Mouse (Mus musculus) T-helper 1 cell (primary cell): ENCODE data around the gene Qdpr.

ENCODE experiments used
- in situ Hi-C: fragments of 300-600 bp; cut with MboI, MseI; formaldehyde crosslinking; loops from one replicate; pipeline ENCODE4 v1.15.1; 2025; ENCODE audit warnings: high pct_unique_total_duplicates

Qdpr gene

DNA sequence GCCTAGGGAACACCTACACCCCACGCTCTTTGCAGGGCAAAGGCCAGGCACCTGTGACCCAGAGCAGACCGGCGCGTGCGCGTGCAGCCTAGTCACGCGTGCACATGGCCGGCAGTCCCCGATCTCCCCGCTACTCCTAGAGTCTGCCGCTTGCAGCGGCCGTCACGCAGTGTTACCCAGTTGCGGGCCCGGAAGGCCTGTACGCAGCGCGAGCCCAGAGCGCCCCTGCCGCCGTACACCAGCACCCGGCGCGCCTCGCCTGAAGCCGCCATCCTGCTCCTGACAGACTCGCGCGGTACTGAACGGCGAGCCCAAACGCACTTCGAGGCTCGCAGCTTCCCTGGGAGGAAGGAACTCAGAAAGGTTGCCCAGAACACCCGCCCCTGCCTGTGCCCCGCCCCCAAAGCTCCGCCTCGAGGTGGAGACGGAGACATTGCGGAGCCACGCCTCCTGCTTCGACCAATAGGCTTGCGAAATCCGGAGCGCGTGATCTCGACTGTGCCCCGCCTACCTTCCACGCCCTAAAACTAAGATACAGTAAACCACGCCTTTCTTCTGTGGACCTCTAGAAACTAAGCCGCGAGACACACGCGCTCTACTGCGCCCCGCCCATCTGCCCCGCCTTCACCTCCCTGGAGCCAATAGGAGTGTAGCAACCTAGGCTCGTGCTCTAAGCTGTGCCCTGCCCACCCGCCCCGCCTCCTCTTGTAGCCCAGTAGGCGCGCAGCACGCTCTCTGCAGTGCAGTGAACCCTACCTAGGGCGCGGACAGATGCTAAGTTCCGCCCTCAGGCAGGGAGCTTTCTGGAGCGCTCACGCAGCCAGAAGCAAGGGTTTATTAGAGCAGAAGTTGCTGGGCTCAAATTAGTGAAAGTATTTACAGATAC lies at the start of gene Qdpr:
Gene Qdpr (minus strand): TSS at position 406 of the 886 bp plus-strand sequence.
- in situ Hi-C loops, result loop anchor here (5.0 to 25.0 kb wide), 3 partner anchors 42 to 887 kb away; partner anchors contain the start of genes Lap3 and Med28

DNA sequence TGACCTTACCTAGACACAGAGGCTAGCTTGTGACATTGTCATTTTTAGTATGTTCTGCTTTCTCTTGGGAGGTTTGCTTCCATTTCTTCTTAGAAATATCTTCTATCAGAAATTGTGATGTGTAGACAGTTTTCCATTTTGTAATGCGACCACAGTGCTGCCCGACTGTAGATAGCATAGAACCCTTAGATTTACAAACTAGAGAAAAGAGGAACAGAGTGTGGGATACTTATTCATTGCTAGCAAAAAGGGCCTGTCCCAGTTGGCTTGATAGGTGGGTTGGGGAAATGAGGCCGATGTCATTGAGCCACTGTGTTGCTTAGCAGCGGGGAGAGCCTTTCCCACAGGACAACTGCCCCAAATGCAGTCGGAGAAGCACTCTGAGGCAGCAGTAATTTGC lies 47.5 kb upstream of the Qdpr start:
- in situ Hi-C loops, result loop anchor here (10.0 kb wide), 1 partner anchor 367 kb away; no protein-coding TSS in a partner anchor

DNA sequence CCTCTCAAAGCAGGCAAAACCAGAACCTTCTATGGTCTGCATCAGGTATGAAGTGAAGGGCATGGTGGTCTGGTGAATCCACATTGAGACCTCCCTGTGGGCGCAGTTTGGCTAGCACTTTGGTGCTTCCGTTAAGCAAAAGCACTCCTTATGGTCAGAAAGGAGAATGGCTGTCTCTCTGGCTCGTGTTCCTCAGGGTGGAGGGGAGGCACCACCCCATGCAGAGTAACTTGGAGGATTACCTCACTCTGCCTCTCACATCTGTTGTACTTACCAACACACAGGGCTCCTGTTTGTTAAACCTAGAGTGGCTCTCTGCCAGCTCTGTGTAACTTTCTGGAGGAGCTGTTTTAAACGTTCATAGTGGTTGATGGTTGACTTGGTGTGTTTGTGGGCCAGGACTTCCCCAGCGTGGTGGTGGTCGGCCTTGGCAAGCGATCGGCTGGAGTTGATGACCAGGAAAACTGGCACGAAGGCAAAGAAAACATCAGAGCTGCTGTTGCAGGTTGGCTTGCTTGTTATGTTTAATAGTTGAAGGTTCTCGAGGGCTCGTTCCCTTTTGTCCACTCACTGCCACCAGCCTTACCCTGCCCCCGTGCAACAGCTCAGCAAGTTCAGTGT lies 47.0 kb upstream of the Qdpr start:
- in situ Hi-C loops, result loop anchor here (10.0 kb wide), 1 partner anchor 368 kb away; no protein-coding TSS in a partner anchor

DNA sequence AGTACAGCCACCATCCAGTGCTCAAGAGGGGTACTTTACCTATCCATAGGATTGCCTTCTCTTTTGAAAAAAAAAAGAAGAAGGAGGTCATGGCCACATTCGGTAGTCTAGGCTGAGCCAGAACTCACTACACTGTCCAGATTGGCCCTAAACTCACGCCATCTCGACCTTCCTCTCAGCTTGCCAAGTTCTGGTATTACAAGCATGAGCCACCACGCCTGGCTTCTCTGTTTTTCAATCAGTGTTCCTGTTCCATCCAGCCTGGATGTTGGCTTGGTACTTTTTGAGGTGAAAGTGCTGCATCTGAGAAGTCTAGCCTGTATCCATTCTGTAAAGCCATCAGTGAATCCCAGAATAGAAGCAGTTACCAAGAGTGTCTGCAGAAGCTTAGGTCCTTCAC lies 46.4 kb upstream of the Qdpr start:
- in situ Hi-C loops, result loop anchor here (10.0 kb wide), 1 partner anchor 368 kb away; no protein-coding TSS in a partner anchor

DNA sequence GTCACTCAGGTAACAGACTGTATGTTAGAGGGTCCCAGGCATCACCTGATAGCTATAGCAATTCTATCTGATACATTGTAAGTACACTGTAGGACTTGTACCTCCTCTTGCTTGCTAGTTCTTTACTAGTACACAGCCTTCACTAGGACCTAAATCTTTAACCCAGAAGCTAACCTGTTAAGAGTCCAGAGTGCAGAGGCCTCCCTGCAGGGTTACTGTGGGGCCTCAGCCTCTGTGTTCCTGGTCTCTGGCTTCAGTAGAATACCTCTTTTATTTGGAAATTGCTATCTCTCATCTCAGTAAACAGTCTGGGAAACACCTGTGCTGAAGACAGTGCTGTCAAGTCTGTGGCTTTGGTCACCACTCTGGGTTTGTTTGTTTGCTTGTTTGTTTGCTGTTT lies 46.0 kb upstream of the Qdpr start:
- in situ Hi-C loops, result loop anchor here (10.0 kb wide), 1 partner anchor 369 kb away; no protein-coding TSS in a partner anchor

DNA sequence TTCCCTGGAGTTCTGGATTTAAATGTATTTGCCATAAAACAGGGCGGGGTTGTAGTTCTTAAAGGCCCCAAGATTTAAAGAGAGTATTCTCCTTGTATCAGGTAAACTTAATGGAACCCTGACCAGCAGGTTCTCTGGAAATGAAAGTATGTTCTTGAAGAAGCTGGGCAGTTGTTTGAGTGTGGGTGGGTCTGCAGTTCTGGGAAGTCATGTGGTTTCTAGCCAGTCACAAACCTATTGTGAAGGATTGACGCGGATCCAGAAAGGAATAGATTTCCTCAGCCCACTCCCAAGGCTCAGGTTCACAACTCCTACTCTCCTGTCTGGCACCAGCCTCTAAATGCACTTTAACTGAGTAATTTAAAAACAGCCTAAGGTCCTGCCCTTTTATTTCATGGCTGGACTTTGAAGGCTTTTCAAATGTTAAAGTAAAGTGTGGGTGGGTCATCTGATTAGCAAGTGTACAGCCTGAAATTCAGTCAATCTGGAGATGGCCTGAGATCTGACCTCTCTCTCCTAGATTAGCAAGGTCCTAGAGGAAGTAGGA lies 45.5 kb upstream of the Qdpr start:
- in situ Hi-C loops, result loop anchor here (10.0 kb wide), 1 partner anchor 369 kb away; no protein-coding TSS in a partner anchor

DNA sequence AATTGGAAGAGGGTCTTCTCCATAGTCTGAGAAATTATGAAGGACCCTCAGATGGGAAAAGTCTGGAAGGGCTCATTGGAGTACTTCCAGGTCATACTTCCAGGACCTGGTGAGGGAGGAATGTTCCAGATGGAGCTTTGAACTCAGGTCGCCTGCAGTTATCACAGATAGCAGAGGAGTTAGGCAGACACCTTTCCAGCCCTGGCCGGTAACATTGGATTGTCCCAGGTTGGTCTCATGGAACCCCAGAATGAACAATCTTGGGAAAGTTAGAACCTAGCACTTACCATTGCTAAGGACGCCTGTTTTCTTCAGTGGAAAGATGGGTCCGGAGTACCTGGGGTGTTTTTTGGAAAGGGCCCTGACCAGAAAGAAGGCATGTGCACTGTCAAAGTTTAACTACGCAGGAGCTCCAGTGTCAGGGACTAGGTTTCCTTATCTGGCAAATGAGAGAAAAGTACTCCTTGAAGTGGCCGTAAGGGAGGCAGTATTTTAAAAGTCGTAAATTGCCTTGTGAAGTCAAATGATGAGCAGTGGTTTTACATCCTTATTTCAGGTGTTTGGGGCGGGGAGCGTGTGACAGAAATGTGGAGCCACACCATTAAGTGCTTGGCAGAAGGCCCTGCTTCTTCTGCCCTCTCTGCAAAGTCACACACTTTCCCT lies 44.2 kb upstream of the Qdpr start:
- in situ Hi-C loops, result loop anchor here (5.0 to 10.0 kb wide), 2 partner anchors 42 to 371 kb away; partner anchors contain the start of genes Clrn2 and Qdpr

DNA sequence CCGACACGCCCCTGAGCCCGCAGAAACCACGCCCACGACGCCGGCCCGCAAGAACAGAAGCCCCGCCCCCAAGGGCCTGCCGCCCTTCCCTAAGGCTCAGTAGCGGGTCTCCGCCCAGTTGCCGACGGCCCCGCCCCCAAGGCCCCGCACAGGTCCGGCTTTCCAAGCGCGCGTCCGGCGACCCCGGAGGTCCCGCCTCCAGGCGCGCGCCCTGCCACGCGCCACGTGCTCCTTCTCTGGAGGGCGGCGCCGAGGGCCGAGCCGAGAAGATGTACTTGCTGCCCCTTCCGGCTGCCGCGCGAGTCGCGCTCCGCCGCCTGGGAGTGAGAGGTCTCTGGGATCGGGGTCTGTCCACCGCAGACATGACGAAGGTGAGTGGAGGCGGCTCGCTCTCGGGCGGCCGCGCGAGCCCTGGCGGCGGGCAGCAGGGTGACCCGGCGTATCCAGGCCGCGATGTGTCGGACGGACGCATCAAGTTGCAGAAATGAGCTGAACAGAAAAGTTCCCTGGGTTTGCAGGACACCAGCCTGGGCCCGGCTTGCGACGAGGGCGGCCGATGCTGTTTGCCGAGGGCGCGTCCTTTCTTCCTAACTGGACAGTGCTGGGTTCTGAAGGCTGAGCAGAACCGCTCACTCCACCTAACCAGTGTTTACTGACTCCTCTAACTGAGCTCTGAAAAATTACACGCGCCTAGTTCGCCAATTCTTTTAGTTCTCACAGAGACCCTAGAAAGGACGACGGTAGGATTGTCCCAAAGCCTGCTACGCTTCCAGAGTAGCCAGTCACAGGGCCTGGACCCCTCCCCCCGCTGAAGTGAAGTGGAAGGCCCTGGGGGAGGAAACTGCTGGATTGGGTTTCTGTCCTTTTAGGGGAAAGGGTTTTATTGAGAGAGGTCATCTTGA lies 43.4 kb upstream of the Qdpr start, which contains the start of gene Lap3:
Gene Lap3 (plus strand): TSS at position 184 of the 902 bp plus-strand sequence.
- in situ Hi-C loops, result loop anchor here (5.0 to 10.0 kb wide), 2 partner anchors 41 to 371 kb away; partner anchors contain the start of genes Clrn2 and Qdpr

DNA sequence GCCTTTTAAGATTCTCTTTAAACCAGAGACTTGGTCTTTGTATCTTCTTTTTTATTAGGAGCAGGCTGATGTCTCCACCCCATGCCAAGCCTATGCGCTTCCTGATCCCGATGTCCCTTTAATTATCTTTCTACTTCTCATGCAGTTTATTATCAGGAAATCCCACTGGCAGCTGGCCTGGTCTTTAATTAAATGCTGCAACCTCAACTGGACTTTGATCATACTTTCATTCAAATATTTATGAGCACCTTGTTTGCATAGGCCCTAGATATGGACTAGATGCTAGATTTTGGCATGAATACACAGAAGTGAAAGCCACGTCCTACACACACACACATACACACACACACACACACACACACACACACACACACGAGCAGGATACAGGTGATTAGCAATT lies 41.7 kb upstream of the Qdpr start:
- in situ Hi-C loops, result loop anchor here (5.0 to 10.0 kb wide), 2 partner anchors 39 to 373 kb away; partner anchors contain the start of genes Clrn2 and Qdpr

DNA sequence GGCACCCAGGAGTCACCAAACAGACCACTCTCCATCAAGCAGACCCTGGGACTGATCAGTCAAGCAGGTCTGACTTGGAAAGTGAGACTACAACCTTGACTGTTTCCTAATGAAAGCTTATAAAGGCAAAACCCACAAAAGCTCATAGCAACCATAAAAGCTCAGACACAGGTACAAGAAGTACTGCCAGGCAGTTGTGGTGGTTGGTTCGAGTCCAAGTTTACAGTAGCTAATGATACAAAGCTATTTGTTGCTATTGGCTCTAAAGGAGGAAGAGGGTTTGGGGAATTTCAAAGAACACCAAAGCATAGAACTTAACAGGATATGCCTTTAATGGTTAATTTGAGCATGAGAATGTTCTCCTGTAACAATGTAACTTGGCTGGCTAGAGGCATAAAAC lies 33.6 kb upstream of the Qdpr start:
- in situ Hi-C loops, result no loop called here

DNA sequence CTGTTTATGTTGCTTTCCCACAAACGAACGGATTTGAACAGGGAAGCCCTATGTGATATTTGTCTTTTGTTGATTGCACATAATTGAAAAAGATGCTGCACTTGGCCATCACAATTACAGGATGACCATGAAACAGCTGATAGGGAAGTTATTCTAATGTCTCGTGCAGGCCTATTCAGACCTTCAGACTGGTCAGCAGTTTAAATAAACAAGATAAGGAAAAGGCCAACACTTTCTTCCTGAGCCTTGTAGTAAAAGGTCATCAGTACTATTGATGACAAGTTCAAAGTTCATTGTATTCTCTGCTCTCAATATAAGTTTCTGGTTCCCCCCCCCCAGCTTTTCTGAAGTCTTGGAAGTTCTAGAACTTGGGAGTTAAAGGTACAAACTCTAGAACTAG lies 32.6 kb upstream of the Qdpr start:
- in situ Hi-C loops, result no loop called here

DNA sequence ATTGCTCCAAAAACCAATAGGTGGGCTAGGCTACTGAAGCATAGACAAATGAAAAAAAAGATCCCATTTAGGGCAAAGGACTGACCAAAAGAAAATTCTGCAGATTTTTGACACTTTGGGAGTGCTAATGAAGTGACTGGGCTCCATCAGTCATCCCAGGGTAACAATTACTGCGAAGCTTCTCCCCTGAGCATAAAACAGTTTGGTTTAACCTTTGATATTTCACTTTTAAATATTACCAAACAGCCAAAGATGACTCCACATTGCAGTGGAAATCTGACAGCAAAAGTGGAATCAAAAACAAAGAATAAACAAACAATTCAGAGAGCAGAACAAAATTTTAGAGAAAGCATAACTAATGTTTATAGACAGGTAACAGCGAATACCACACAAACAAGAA lies 31.1 kb upstream of the Qdpr start:
- in situ Hi-C loops, result no loop called here

DNA sequence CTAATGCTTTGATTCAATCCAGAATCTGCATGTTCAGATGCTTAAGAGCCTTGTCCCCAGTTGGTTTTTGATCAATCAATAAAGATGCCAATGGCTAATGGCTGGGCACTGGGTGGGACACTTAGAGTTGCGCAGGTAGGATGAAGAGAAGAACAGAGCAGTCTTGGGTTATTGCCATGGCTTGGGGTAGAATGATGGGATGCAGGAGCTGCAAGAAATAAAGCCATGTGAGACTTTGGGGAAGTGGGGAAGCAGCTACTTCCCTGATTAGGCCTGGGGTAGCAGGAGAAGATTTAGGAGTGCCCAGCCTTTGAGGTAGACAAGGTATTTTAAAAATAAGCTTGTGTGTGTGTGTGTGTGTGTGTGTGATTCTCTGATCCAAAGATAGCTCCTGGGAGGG lies 30.0 kb upstream of the Qdpr start:
- in situ Hi-C loops, result no loop called here

DNA sequence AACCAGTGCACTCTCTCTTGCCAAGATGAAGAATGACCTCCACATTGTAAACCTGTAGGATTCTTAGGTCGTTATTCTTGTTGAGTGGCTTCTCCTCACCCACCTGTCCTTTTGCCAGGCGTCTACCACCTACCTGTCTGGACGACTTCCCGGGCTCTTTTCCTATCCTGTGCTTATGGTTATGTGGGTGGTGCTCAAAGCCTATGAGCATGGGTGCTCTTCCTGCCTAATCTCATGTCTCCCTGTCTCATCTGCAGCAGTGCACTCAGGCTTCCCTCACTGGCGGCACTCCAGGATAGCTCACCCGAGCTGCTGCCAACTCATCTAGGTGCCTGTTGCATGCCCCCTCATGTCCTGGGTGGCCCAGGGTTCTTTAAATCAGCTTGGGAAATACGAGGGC lies 27.6 kb upstream of the Qdpr start:
- in situ Hi-C loops, result no loop called here

DNA sequence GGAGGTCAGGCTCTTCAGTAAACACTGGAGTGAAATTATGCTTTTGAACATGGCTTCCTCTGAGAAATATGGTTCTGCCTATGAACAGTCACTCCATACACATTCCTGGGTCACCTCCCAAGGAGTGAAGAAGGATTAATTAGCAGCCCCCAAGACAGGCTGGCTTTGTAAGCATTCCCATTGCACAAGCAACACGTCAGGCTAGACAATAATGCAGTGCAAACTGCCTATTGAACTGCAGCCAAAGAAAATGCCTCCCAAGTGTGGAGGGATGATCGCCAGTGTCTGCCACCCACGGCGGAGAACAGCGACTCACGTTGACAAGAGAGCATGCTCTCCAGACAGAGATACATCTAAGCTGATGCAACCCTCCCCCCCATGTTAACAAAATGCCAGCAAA lies 26.3 kb upstream of the Qdpr start:
- in situ Hi-C loops, result no loop called here

DNA sequence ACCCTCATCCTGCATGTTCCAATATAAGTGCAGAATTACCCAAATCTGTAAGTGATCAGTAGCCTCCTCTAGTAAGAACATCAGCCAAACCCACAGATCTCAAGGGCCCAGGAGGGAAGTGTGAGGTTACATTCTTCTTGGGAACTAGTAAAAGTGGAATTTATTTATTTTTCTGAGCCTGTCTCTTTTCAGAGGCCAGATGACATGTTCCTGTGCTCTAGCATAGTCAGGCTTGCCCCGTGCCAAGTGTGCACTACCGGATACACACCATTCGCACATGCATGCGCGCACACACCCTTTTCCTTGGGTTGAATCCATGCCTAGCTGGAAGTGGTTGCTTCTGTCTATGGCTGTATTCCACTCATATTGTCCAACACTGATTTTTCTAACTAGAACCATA lies 25.7 kb upstream of the Qdpr start:
- in situ Hi-C loops, result no loop called here

DNA sequence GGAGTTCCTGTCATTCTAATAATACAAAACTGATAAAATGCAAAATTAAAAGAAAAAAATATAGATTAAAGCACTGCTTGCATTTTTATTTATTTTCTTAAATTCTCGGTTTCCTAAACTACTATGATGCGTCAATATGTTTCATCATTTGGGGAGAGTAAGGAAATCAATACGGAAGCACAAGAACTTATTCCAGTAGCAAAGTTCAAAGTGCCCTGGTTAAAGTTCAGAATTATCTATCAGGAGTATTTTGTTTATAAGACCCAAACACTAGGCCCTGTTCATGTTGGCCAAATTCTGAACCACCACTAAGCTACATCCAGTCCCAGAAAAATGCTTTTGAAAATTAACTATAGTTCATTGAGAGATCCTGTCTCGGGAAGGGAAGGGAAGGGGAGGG lies 24.7 kb upstream of the Qdpr start:
- in situ Hi-C loops, result loop anchor here (5.0 to 25.0 kb wide), 3 partner anchors 58 to 863 kb away; partner anchors contain the start of gene Ncapg

DNA sequence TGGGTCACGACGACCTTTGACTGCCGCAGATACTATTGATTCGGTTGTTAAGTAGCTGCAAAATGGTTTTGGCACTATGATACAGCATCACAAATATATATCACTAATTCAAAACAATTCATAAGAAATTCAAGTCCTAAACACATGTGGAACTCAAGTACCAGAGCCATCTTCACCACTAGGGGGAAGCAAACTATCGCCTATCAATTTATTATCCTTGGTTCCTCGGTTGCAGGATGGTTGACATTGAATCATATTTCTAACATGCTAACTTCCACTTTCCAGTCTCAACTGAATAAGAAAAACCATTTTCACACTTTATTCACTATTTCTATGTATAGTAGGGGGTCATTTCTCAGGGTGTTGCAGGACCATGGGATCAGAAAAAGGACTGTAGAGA lies 24.2 kb upstream of the Qdpr start:
- in situ Hi-C loops, result loop anchor here (5.0 to 25.0 kb wide), 3 partner anchors 58 to 863 kb away; partner anchors contain the start of gene Ncapg

DNA sequence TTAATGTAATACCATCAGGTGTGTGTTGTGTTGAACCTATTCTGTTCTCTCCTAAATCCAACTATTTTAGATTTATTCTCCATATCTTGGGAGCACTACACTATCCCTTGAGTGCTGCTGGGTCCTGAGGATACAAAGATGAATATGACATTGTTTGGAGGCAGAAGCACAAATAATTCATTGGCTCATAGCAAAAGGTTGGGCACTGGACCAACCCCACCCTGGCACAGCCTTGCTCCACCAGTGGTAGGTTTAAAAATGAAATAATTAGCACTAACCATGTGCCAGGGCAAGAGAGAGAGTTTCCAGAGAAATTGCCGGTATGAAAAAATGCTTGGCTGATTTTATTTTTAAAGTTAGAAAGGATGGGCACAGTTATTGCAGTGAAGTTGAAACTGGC lies 23.5 kb upstream of the Qdpr start:
- in situ Hi-C loops, result loop anchor here (5.0 to 25.0 kb wide), 3 partner anchors 59 to 864 kb away; partner anchors contain the start of gene Ncapg

DNA sequence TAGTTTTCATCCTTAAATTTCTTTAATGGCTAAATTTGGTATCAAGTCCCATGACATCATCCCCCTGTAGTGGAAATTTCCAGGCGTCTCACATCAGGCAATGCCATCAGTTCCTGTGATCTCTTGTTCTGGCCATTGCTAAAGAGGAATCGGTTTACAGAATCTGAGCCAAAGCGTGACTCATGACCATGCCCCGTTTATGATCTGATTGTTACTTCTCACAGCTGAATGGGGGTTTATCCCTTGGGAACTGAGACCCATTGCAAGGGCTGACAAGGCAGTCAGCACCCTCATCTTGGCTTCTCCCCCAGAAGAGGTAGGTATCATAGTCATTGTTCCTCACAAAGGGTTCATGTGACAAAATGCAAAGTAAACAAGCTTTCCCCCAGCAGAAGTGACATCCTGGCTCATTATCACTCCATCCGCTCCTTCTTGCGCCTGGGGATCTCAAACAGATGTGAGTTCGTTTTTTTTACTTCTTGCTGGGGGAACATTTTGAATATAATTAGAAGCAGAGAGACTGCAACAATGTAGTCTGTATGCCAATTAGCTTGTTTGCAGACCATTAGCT lies 22.9 kb upstream of the Qdpr start:
- in situ Hi-C loops, result loop anchor here (5.0 to 25.0 kb wide), 3 partner anchors 59 to 864 kb away; partner anchors contain the start of gene Ncapg
